Mouse (Mus musculus): ENCODE data around the gene Rmnd1.

GRCm38 (mm10) chr10:4481695-4482094 is 49.5 kb upstream of the Rmnd1 start:
- TF ChIP-seq POLR2A (IDR thresholded peaks at IDR 0.05; ENCODE audit: insufficient read depth, low read depth, low read length) = no peak
- TF ChIP-seq CTCF (IDR thresholded peaks at IDR 0.05; ENCODE audit: insufficient read depth, low read depth, low read length) = no peak
